Mouse (Mus musculus) lung, adult 10 weeks (tissue): ENCODE results near the gene 1700003F12Rik. TPM values are rescaled to one million over a fixed set of nuclear protein-coding genes. Genes with fewer than 3 reads are reported as not detected.

Experiments
- polyA plus RNA-seq: library from polyadenylated mRNA; stranded (reverse); fragments of 350-450 nt; fragmentation: Illumina TruSeq; extraction: RNeasy Lipid Tissue Mini Kit (QIAGEN cat#74804); gene quantifications from one replicate; pipeline ENCODE4 v1.2.3, GENCODE M21; 2014; ENCODE audit warnings: low read depth, low replicate concordance; ENCODE audit not compliant: insufficient read depth

1700003F12Rik gene
- polyA plus RNA-seq: not detected

GRCm38 (mm10) chr2:154546711-154547110 is at the start of gene 1700003F12Rik:
Gene 1700003F12Rik, plus strand, starts transcription at chr2:154547085.

GRCm38 (mm10) chr2:154551476-154551875 is 4.6 kb downstream of the 1700003F12Rik start, which contains the start of gene Actl10:
Gene Actl10, plus strand, starts transcription at chr2:154551776.

GRCm38 (mm10) chr2:154558264-154559039 is 11.6 kb downstream of the 1700003F12Rik start, which contains the start of gene Necab3:
Gene Necab3, minus strand, starts transcription at chr2:154558890.

GRCm38 (mm10) chr2:154569836-154570286 is 23.0 kb downstream of the 1700003F12Rik start, which contains the start of gene E2f1:
Gene E2f1, minus strand, starts transcription at chr2:154569892.

Other genes with a start within 250 kb of the 1700003F12Rik start
- gene Bpifb9b, start 239.9 kb upstream of the 1700003F12Rik start, polyA plus RNA-seq: not detected
- 7.4 TPM for gene Cdk5rap1, start 174.1 kb upstream of the 1700003F12Rik start, polyA plus RNA-seq
- gene Snta1, start 139.0 kb upstream of the 1700003F12Rik start, polyA plus RNA-seq: 14.1 TPM
- 5.8 TPM for gene Cbfa2t2, start 110.6 kb upstream of the 1700003F12Rik start, polyA plus RNA-seq
- gene Actl10, start 4.7 kb downstream of the 1700003F12Rik start, polyA plus RNA-seq: not detected
- 0.71 TPM for gene Necab3, start 11.8 kb downstream of the 1700003F12Rik start, polyA plus RNA-seq
- gene E2f1, start 22.8 kb downstream of the 1700003F12Rik start, polyA plus RNA-seq: 4.4 TPM
- 25.5 TPM for gene Pxmp4, start 56.6 kb downstream of the 1700003F12Rik start, polyA plus RNA-seq
- gene Zfp341, start 66.2 kb downstream of the 1700003F12Rik start, polyA plus RNA-seq: 2.0 TPM
- not detected for gene 4930519P11Rik, start 66.4 kb downstream of the 1700003F12Rik start, polyA plus RNA-seq
- 183 TPM for gene Chmp4b, start 104.6 kb downstream of the 1700003F12Rik start, polyA plus RNA-seq
- not detected for gene Gm14214, start 222.9 kb downstream of the 1700003F12Rik start, polyA plus RNA-seq
- 144 TPM for gene Raly, start 244.0 kb downstream of the 1700003F12Rik start, polyA plus RNA-seq
- not detected for gene a, start 244.3 kb downstream of the 1700003F12Rik start, polyA plus RNA-seq